Mouse (Mus musculus): ENCODE measurements at regions not wholly inside any gene's neighbourhood (a gene's known extent, or its start where the extent isn't known, plus 50 kb on each side); places are given as distances from the start of the nearest gene placed in this dataset.

GRCm38 (mm10) chr7:95502959-95503358, 668.1 kb upstream of the Tenm4 start:
- no peak for TF ChIP-seq CTCF (conservative IDR thresholded peaks at IDR 0.05 in 1 of 2, IDR thresholded peaks at IDR 0.05 in 1 of 2; ENCODE audit: low read depth in 2 of 2, low read length in 2 of 2)
- TF ChIP-seq MXI1 (IDR thresholded peaks at IDR 0.05; ENCODE audit: low read depth, low read length) = no peak
- TF ChIP-seq ZKSCAN1 (IDR thresholded peaks at IDR 0.05; ENCODE audit: borderline replicate concordance, low read depth, low read length) = no peak
